Mouse (Mus musculus) kidney, adult 2 months (tissue): Measurements from ENCODE around the gene Sost. TPM values are rescaled to one million over a fixed set of nuclear protein-coding genes. Genes with fewer than 3 reads are reported as not detected.

Source experiments
- DNase-seq: peaks from one replicate; pipeline ENCODE4 v3.0.0; 2021
- H3K27ac ChIP-seq: fragments of 200-500 bp; 2 replicates; pipeline ENCODE4 v1.5.1; 2012; ENCODE audit warnings: low read depth, low read length, control low read depth, inconsistent platforms; ENCODE audit not compliant: insufficient read depth
- H3K27me3 ChIP-seq: fragments of 200-500 bp; replicated peaks from 2 replicates; pipeline ENCODE4 v1.6.1; 2012; ENCODE audit warnings: mild to moderate bottlenecking, moderate library complexity, low read length, inconsistent platforms; ENCODE audit not compliant: control insufficient read depth, insufficient read depth
- H3K36me3 ChIP-seq: fragments of 200-500 bp; 2 replicates; pipeline ENCODE4 v1.6.1; 2012; ENCODE audit warnings: mild to moderate bottlenecking, moderate library complexity, low read length, inconsistent platforms; ENCODE audit not compliant: control insufficient read depth, insufficient read depth
- H3K4me1 ChIP-seq: fragments of 200-500 bp; 2 replicates; pipeline ENCODE4 v1.6.1; 2011; ENCODE audit warnings: low read length; ENCODE audit not compliant: control insufficient read depth, insufficient read depth
- H3K4me3 ChIP-seq: fragments of 200-500 bp; 2 replicates; pipeline ENCODE4 v1.5.1; 2011; ENCODE audit warnings: mild to moderate bottlenecking, low read depth, low read length, control low read depth; ENCODE audit not compliant: insufficient read depth
- CTCF ChIP-seq: fragments of 200-500 bp; conservative IDR thresholded peaks from 2 replicates; pipeline ENCODE4 v1.5.1; 2011; ENCODE audit warnings: low read depth, mild to moderate bottlenecking, control low read depth, low read length, moderate library complexity, mixed read lengths; ENCODE audit not compliant: insufficient read depth, insufficient read length
- POLR2A ChIP-seq: fragments of 200-500 bp; IDR thresholded peaks from one replicate; pipeline ENCODE4 v1.6.1; 2011; ENCODE audit warnings: low read depth, low read length, control low read depth
- WGBS: fragments of 180-500 bp; shearing (Covaris S2); methylation state at CpG from one replicate; pipeline ENCODE4 v1.1.7; 2018; 5-methylcytosine and 5-hydroxymethylcytosine counted together
- polyA plus RNA-seq: library from polyadenylated mRNA; depleted of rRNA; stranded (reverse); fragments of >200 nt; gene quantifications from 2 replicates; pipeline ENCODE4 v1.2.3, GENCODE M21; 2012

The Sost gene
- polyA plus RNA-seq, 1 experiment = 2.0 TPM

DNA sequence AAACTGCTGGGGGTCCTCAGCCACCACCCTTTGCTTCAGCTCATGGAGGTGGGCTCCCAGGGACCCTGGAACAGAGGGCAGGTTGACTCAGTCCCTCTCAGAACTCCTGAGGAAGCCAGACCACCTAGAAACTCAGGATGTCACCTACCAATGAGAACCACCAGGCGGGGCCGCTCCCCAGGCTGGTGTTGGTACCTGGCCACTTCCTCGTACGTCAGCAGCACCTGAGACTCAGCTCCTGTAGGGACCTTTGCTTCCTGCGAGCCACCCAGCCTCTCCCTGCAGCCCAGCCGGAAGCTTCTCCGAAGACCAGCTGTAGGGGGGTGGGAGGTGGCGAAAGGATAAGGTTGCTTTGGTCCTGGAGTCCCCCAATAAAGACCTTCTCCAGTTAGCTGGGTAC is 41.6 kb upstream of the Sost start:
- Histone ChIP-seq H3K36me3 (no peaks in the 10 kb centered on the region), H3K27me3 (no peaks in the 10 kb centered on the region), H3K27ac (no peak overlapping the region), H3K4me1 (no peaks in the 10 kb centered on the region; the same call in 1 of the 2 replicates), H3K4me3 (no peak overlapping the region)
- no peak for DNase-seq
- TF ChIP-seq POLR2A (no peak), CTCF (no peak)
- WGBS = 95% methylated on average over 8 of the region's 8 CpGs

DNA sequence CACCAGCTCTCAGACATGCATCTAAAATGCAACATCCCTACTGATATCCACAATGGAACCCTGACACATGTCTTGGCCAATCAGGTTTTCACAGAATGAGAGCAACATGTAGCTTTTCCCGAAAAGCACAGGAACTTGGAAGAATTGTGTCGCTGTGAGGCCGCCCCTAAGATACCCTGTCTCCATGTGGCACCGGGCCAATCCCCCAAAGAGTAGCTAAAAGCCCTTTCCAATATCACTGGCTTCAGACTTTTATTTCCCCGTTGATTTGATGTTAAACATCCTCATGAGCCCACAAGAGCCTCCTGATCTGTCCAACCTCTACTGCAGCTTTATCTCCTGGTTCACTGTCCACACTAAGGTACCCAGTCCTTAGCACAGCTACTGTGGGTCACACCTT is 39.9 kb upstream of the Sost start:
- Histone ChIP-seq H3K36me3 (no peaks in the 10 kb centered on the region), H3K27ac (no peak overlapping the region), H3K27me3 (no peaks in the 10 kb centered on the region), H3K4me1 (no peaks in the 10 kb centered on the region; the same call in 1 of the 2 replicates), H3K4me3 (no peak overlapping the region)
- no peak for DNase-seq
- TF ChIP-seq POLR2A = no peak
- TF ChIP-seq CTCF = no peak
- 96% methylated on average over 5 of the region's 5 CpGs for WGBS

DNA sequence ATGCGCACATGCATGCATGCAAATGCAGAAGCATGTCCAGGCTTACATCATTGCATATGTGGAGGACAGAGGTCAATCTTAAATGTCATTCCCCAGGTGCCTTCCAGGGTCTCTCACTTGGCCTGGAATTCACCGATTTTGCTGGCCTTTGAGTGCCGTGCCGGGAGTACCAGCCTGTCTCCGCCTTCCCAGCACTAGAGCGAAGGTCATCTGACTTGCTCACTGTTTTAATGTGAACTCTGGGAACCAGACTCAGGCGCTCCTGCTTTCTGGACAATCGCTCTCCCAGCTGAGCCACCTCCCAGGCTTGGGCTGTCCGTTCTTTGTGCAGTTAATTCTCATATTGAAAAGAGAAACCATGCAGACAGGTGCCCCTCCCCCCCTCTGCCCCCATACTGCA is 39.5 kb upstream of the Sost start:
- 60% methylated on average over 9 of the region's 9 CpGs for WGBS

DNA sequence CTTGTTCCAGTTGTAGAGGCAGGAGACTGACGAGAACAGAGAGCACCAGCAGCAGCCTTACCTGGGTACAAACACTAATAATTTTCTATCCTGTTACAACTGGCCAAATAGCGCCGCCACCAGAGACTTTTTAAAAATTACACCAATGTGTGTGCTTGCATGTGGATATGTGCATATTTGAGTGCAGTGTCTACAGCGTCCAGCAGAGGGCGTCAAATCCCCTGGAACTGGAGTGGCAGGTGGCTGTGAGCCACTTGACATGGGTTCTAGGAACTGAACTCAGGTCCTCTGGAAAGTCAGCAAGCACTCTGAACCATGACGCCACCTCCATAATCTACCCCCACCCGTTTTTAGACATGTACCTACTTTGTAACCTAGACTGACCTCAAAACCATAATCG is 37.4 kb upstream of the Sost start:
- H3K27ac ChIP-seq = no peak overlapping the region
- H3K36me3 ChIP-seq = no peaks in the 10 kb centered on the region
- no peaks in the 10 kb centered on the region for H3K27me3 ChIP-seq
- no peak for TF ChIP-seq POLR2A
- TF ChIP-seq CTCF = peak; percentile 35; the same call in 1 of the 2 replicates
- WGBS = 92% methylated on average over 8 of the region's 8 CpGs
- DNase-seq = no peak
- no peaks in the 10 kb centered on the region; the same call in 1 of the 2 replicates for H3K4me1 ChIP-seq
- H3K4me3 ChIP-seq = no peak overlapping the region

More for the DNA sequence above, 39.5 kb upstream of the Sost start:
- H3K27ac ChIP-seq = no peak overlapping the region
- H3K4me3 ChIP-seq = no peak overlapping the region
- H3K4me1 ChIP-seq = no peaks in the 10 kb centered on the region; the same call in 1 of the 2 replicates
- no peaks in the 10 kb centered on the region for H3K36me3 ChIP-seq
- TF ChIP-seq POLR2A (no peak), CTCF (no peak)
- peak; percentile 19 for DNase-seq
- no peaks in the 10 kb centered on the region for H3K27me3 ChIP-seq

DNA sequence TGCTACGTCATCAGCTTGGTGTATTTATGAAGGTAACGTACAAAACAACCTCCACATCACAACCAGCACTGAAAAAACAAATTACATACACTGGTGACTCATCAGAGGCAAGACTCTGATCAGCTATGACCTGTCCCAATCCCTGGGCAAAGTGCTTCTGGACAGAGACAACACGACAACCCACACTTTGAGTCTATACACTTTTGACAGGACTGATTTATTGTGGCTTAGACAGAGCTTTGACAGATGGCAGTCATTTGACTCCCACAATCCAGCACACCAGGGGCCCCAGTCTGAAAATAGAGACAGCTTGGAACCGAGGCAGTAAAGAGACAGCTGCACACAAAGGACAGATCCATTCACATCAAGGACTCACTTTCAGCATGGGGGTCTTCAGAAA is 32.7 kb upstream of the Sost start:
- H3K27ac ChIP-seq = no peak overlapping the region
- no peak for DNase-seq
- no peaks in the 10 kb centered on the region; the same call in 1 of the 2 replicates for H3K4me1 ChIP-seq
- 76% methylated on average over 4 of the region's 4 CpGs for WGBS
- H3K4me3 ChIP-seq = no peak overlapping the region
- no peaks in the 10 kb centered on the region for H3K27me3 ChIP-seq
- TF ChIP-seq POLR2A (no peak), CTCF (no peak)
- H3K36me3 ChIP-seq = no peaks in the 10 kb centered on the region

DNA sequence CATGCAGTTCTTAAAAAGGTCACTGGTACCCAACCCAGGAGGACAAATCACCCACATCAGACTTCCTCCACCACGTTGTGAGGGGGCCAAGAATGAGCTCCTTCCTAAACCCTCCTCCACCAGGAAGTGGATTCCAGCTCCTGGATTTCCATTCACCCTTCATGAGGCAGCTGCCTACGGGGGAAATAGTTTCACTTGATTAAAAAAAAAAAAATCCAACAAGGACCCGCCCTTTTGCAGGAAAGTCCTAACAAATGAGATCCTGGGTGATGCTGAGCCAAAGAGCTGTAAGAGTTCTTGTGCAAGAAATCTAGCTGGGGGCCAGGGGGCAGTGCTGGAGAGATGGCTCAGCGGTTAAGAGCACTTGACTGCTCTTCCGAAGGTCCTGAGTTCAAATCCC is 31.4 kb upstream of the Sost start:
- H3K27ac ChIP-seq = peak overlapping the region; percentile 4; the same call in 1 of the 2 replicates
- WGBS = 26% methylated on average over 5 of the region's 5 CpGs
- TF ChIP-seq POLR2A = no peak
- no peak for TF ChIP-seq CTCF
- no peaks in the 10 kb centered on the region for H3K36me3 ChIP-seq
- H3K27me3 ChIP-seq = no peaks in the 10 kb centered on the region
- no peaks in the 10 kb centered on the region; the same call in 1 of the 2 replicates for H3K4me1 ChIP-seq
- DNase-seq = peak; percentile 57
- H3K4me3 ChIP-seq = no peak overlapping the region

DNA sequence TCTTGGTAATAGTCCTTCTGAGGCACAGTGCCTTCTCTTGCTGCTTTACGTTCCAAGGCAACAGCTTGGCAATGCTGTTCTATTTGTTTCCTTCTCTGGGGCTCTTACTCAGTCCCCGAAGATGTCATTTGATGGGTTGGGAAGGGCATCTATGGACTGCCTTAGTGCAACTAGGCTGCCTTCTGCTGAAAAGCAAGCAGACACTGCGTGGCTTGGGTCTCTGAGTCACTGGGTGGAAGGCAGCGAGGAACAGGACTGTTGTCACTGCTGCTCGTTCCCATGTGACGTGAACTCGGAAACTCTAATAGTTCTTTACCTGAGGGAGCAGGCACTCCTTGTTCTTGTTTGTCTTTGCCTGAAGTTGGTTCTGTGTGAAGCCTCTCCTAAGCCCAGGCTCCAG is 29.1 kb upstream of the Sost start:
- no peaks in the 10 kb centered on the region for H3K36me3 ChIP-seq
- TF ChIP-seq CTCF (no peak), POLR2A (no peak)
- DNase-seq = no peak
- no peak overlapping the region for H3K4me3 ChIP-seq
- no peaks in the 10 kb centered on the region for H3K27me3 ChIP-seq
- no peak overlapping the region for H3K27ac ChIP-seq
- 93% methylated on average over 7 of the region's 7 CpGs for WGBS
- H3K4me1 ChIP-seq = no peaks in the 10 kb centered on the region; the same call in 1 of the 2 replicates
